Comparison of ENCODE assay signal across 23 mouse cellular contexts in the genomic region with DNA sequence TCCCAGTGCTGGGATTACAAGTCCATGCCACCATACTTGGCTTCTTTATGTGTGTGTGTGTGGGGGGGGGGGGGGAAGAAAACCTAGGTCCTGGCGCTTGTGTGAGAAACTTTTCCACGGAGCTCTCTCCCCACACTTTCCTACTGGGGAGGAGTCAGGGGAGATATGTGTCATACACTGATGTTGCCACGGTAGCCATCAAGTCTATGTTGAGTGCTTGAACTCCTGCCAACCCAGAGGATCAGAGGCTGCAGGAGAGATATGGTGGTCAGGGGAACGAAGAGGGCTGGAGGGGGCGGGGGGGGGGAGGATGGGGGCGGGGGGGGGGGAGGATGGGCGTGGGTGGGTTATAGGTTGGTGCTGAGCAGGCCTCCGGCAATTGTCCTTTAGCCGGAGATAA. TPM values are rescaled to one million over a fixed set of nuclear protein-coding genes. Genes with fewer than 3 reads are reported as not detected.
DNase-seq lines count a peak whose midpoint lies in the region; ATAC-seq and TF ChIP-seq lines count a peak whose summit lies in the region.
"Had no signal": no experiment of that assay in that cellular context is flagged by ENCODE, and none has a peak within 500 bp of the region (broad histone marks: within the 10 kb centered on the region; RNA-seq: fewer than 3 reads in every experiment).

No protein-coding gene starts in this region.

- peak overlapping the region; percentile 31; the same call in 1 of the 2 replicates for H3K4me2 ChIP-seq in heart, embryonic 12.5 days
- 0 out of 2 replicates have a peak overlapping the region, but pooled peaks have one; percentile 1 for H3K4me2 ChIP-seq in heart, postnatal 0 days (ENCODE audit: low read depth, low read length)
- H3K4me2 ChIP-seq: forebrain, embryonic 13.5 days; hindbrain, embryonic 15.5 days; limb, embryonic 13.5 days; liver, embryonic 12.5 days; stomach, embryonic 15.5 days had no signal

- peak; percentile 64; the same call in 1 of the 2 replicates for ATAC-seq in heart, embryonic 12.5 days (ENCODE audit: insufficient number of reproducible peaks, low FRiP score)
- ATAC-seq in heart, postnatal 0 days (ENCODE audit: insufficient read depth, low read depth) = peak; percentile 83
- ATAC-seq: forebrain, embryonic 13.5 days; inflammation-experienced regulatory T-cells, adult 6 months; liver, embryonic 12.5 days; liver, postnatal 0 days had no signal

- WGBS in heart, embryonic 12.5 days = 23% methylated on average over 6 of the region's 9 CpGs
- WGBS in heart, postnatal 0 days = 4% methylated on average over 6 of the region's 9 CpGs

- H3K4me3 ChIP-seq in heart, embryonic 12.5 days = no peak overlapping the region
- no peak overlapping the region for H3K4me3 ChIP-seq in heart, postnatal 0 days (ENCODE audit: low read depth, low read length)
- H3K4me3 ChIP-seq: forebrain, embryonic 13.5 days; hindbrain, embryonic 10.5 days; hindbrain, embryonic 15.5 days; limb, embryonic 13.5 days; liver, embryonic 12.5 days; megakaryocyte, embryonic 14.5 days; stomach, embryonic 15.5 days had no signal

- H3K36me3 ChIP-seq in heart, embryonic 12.5 days = no peaks in the 10 kb centered on the region
- H3K36me3 ChIP-seq in heart, postnatal 0 days (replicated peaks; ENCODE audit: control insufficient read depth, insufficient read depth, low read length) = no peaks in the 10 kb centered on the region
- H3K36me3 ChIP-seq: hindbrain, embryonic 10.5 days; limb, embryonic 13.5 days; liver, embryonic 12.5 days; stomach, embryonic 15.5 days had no signal

- H3K9ac ChIP-seq in heart, embryonic 12.5 days = no peak overlapping the region
- no peak overlapping the region for H3K9ac ChIP-seq in heart, postnatal 0 days (replicated peaks; ENCODE audit: low read depth, low read length)
- H3K9ac ChIP-seq: forebrain, embryonic 13.5 days; hindbrain, embryonic 15.5 days; limb, embryonic 13.5 days; liver, embryonic 12.5 days; liver, postnatal 0 days; stomach, embryonic 15.5 days had no signal

- H3K27me3 ChIP-seq in heart, embryonic 12.5 days (replicated peaks) = peaks cover 45% of the 10 kb centered on the region
- peaks cover 19% of the 10 kb centered on the region for H3K27me3 ChIP-seq in heart, postnatal 0 days (ENCODE audit: control insufficient read depth, insufficient read depth, low read length)
- H3K27me3 ChIP-seq: hindbrain, embryonic 15.5 days had no signal

- no peaks in the 10 kb centered on the region for H3K9me3 ChIP-seq in heart, embryonic 12.5 days (replicated peaks)
- no peaks in the 10 kb centered on the region for H3K9me3 ChIP-seq in heart, postnatal 0 days (replicated peaks; ENCODE audit: control insufficient read depth, low read length)
- H3K9me3 ChIP-seq: forebrain, embryonic 13.5 days; hindbrain, embryonic 10.5 days; hindbrain, embryonic 15.5 days; liver, embryonic 12.5 days; stomach, embryonic 15.5 days had no signal

- TF ChIP-seq CTCF in heart, postnatal 0 days (IDR thresholded peaks at IDR 0.05; ENCODE audit: low read depth) = no peak

- peaks cover 14% of the 10 kb centered on the region for H3K4me1 ChIP-seq in heart, embryonic 12.5 days (replicated peaks)
- H3K4me1 ChIP-seq in heart, postnatal 0 days (ENCODE audit: control insufficient read depth, insufficient read depth) = no peaks in the 10 kb centered on the region
- H3K4me1 ChIP-seq: liver, embryonic 12.5 days; megakaryocyte, embryonic 14.5 days; stomach, embryonic 15.5 days had no signal

- intact Hi-C loops in heart, postnatal 36 days (cut with DNase I) = no loop called here
- intact Hi-C loops in heart, postnatal 14 days (cut with DNase I) = no loop called here

- H3K27ac ChIP-seq in heart, embryonic 12.5 days (ENCODE audit: poor library complexity, severe bottlenecking) = no peak overlapping the region
- H3K27ac ChIP-seq in heart, postnatal 0 days (ENCODE audit: low read depth) = no peak overlapping the region
- H3K27ac ChIP-seq: forebrain, embryonic 13.5 days; hindbrain, embryonic 10.5 days; hindbrain, embryonic 15.5 days; limb, embryonic 13.5 days; liver, embryonic 12.5 days; stomach, embryonic 15.5 days had no signal

- TF ChIP-seq EP300 in heart, postnatal 0 days (IDR thresholded peaks at IDR 0.05; ENCODE audit: low read depth) = no peak

- no peak for DNase-seq in heart, postnatal 36 days
- DNase-seq in heart, postnatal 0 days (ENCODE audit: low spot score) = peak; percentile 49
- DNase-seq in heart, postnatal 14 days = no peak
- DNase-seq in MN1 (ENCODE audit: low spot score) = peak; percentile 33
- DNase-seq in NIH3T3 (ENCODE audit: low read depth) = peak; percentile 58
- DNase-seq: adrenal gland, postnatal 10 days; B cell, adult 2 months; gastrocnemius, postnatal 25 days; kidney, adult 11 months; liver, postnatal 0 days; lung, postnatal 36 days; midbrain, embryonic 14.5 days; right cerebral cortex, postnatal 25 days had no signal

RNA-seq across cellular contexts. Expression of a gene that starts 27.8 kb away (rescaled TPM):
- polyA plus RNA-seq in heart, embryonic 12.5 days (2016; fragmentation: Nextera tagmentation; extraction: Ambion mirVana) = 51.9 and 58.7 TPM in 2 replicates
- total RNA-seq in heart, postnatal 36 days (2021) = 10 to 100 TPM; 48.8 to 52.1 TPM
- total RNA-seq in heart, postnatal 0 days (2014; rRNA removed; ENCODE audit: low replicate concordance) = 58.4 and 58.6 TPM in 2 replicates
- 69.0 and 74.7 TPM in 2 replicates for polyA plus RNA-seq in heart, postnatal 0 days (2015; fragmentation: Nextera tagmentation; extraction: Ambion mirVana)
- 10 to 100 TPM; 43.1 to 43.5 TPM for total RNA-seq in heart, postnatal 14 days (2021)

RNA-seq across cellular contexts. Expression of a gene that starts 46.8 kb away (rescaled TPM):
- polyA plus RNA-seq in heart, embryonic 12.5 days (2016; fragmentation: Nextera tagmentation; extraction: Ambion mirVana) = 0.73 and 0.95 TPM in 2 replicates
- under 1 TPM; 0.22 to 0.25 TPM for total RNA-seq in heart, postnatal 36 days (2021)
- 0.15 and 0.57 TPM in 2 replicates for total RNA-seq in heart, postnatal 0 days (2014; rRNA removed; ENCODE audit: low replicate concordance)
- 0.12 and 0.15 TPM in 2 replicates for polyA plus RNA-seq in heart, postnatal 0 days (2015; fragmentation: Nextera tagmentation; extraction: Ambion mirVana)
- under 1 TPM; 0.26 to 0.29 TPM for total RNA-seq in heart, postnatal 14 days (2021)
- total RNA-seq: monocyte, adult 5-6 weeks had no signal
- polyA plus RNA-seq: inflammation-experienced regulatory T-cells, adult 6 months had no signal

Comparison
In these comparisons a context has a peak if more than half of its experiments do, and no peak if none do; other contexts are left out.
1. DNase-seq: peak in heart, postnatal 0 days (single experiment), MN1 (single experiment) and NIH3T3 (single experiment); none in heart, postnatal 36 days (0 of 2) and heart, postnatal 14 days (0 of 2).